In the genomic region with DNA sequence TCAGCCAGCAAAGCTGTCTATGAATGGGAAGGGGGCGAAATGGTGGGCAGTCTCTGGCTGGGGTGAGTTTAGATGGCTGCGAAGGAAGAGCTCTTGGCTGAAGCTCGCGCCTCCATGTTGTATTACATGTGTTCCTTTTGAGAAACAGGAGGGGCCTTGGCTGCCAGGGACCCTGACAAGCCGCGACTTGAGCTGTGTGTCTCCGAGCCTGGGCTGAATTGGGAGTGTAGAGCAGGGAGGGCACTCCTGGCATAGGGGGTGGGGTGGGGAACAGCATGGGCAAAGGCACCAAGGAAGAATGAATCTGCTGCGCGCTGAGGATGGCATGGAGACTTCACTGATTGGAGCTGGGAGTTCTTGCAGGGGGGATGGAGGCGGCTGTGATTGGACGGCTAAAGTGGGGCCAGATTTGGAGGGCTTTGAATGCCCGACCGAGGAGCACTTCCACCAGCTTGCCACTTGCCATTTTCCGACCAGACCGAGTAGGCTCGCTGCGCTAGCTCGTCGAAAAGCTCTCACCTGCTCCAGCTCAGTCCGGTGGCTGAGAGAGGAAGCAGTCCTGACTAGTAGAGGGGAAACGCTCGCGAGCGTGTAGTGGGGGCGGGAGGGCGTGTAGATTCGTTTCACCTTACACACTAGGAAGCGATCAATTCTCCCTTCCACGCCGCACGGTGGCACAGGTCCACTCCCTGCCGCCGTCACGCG, we compare ENCODE assay signal across 8 mouse cellular contexts. TPM values are rescaled to one million over a fixed set of nuclear protein-coding genes. Genes with fewer than 3 reads are reported as not detected.
DNase-seq lines count a peak whose midpoint lies in the region; ATAC-seq lines count a peak whose summit lies in the region.

No protein-coding gene starts in this region.

- peak; percentile 87 for DNase-seq in adrenal gland, postnatal 10 days
- DNase-seq in embryonic facial prominence, embryonic 10.5 days (ENCODE audit: low spot score): peak; percentile 93
- DNase-seq in gonadal fat pad, adult 2 months (ENCODE audit: low read depth): peak; percentile 52
- peak; percentile 85 for DNase-seq in left cerebral cortex, postnatal 36 days (ENCODE audit: low spot score in 2 of 2)
- peak; percentile 94 for DNase-seq in midbrain, embryonic 10.5 days (ENCODE audit: low spot score)
- peak; percentile 77 to 82 for DNase-seq in right cerebral cortex, postnatal 36 days (ENCODE audit: low spot score in 2 of 2)

- no peaks in the 10 kb centered on the region for H3K27me3 ChIP-seq in embryonic facial prominence, embryonic 10.5 days (replicated peaks; ENCODE audit: low read depth, poor library complexity, severe bottlenecking)
- H3K27me3 ChIP-seq in intestine, embryonic 16.5 days (replicated peaks; ENCODE audit: control insufficient read depth, insufficient read depth, low read length): no peaks in the 10 kb centered on the region
- H3K27me3 ChIP-seq in midbrain, embryonic 10.5 days (ENCODE audit: low read depth, poor library complexity, severe bottlenecking): no peaks in the 10 kb centered on the region

- no peaks in the 10 kb centered on the region for H3K9me3 ChIP-seq in embryonic facial prominence, embryonic 10.5 days
- H3K9me3 ChIP-seq in intestine, embryonic 16.5 days (ENCODE audit: control insufficient read depth, low read length): no peaks in the 10 kb centered on the region
- no peaks in the 10 kb centered on the region for H3K9me3 ChIP-seq in midbrain, embryonic 10.5 days (replicated peaks)

- H3K9ac ChIP-seq in intestine, embryonic 16.5 days (ENCODE audit: low read depth, low read length): peak overlapping the region; percentile 99

- WGBS in embryonic facial prominence, embryonic 10.5 days: under 1% methylated on average over 35 of the region's 35 CpGs
- 1% methylated on average over 35 of the region's 35 CpGs for WGBS in intestine, embryonic 16.5 days
- 2% methylated on average over 35 of the region's 35 CpGs for WGBS in midbrain, embryonic 10.5 days

- H3K36me3 ChIP-seq in embryonic facial prominence, embryonic 10.5 days (replicated peaks): no peaks in the 10 kb centered on the region
- no peaks in the 10 kb centered on the region for H3K36me3 ChIP-seq in intestine, embryonic 16.5 days (ENCODE audit: control insufficient read depth, insufficient read depth, low read length)
- H3K36me3 ChIP-seq in midbrain, embryonic 10.5 days: no peaks in the 10 kb centered on the region

- H3K4me2 ChIP-seq in intestine, embryonic 16.5 days (ENCODE audit: low read depth, low read length): peak overlapping the region; percentile 88

- H3K27ac ChIP-seq in embryonic facial prominence, embryonic 10.5 days (replicated peaks): peak overlapping the region; percentile 94
- peak overlapping the region; percentile 100 for H3K27ac ChIP-seq in intestine, embryonic 16.5 days (ENCODE audit: low read length)
- H3K27ac ChIP-seq in midbrain, embryonic 10.5 days (replicated peaks): peak overlapping the region; percentile 100

- H3K4me3 ChIP-seq in embryonic facial prominence, embryonic 10.5 days: peak overlapping the region; percentile 99
- peak overlapping the region; percentile 97 for H3K4me3 ChIP-seq in intestine, embryonic 16.5 days (ENCODE audit: low read length)
- peak overlapping the region; percentile 95 for H3K4me3 ChIP-seq in midbrain, embryonic 10.5 days

- intact Hi-C loops in left cerebral cortex, postnatal 36 days (cut with DNase I): loop anchor here (2.0 to 5.0 kb wide), 3 partner anchors 39 to 131 kb away; a partner anchor contains a TSS

- H3K4me1 ChIP-seq in embryonic facial prominence, embryonic 10.5 days: peaks cover 36% of the 10 kb centered on the region
- 0 out of 2 replicates have a peak, but pooled peaks cover 6% of the 10 kb centered on the region for H3K4me1 ChIP-seq in intestine, embryonic 16.5 days (ENCODE audit: control insufficient read depth, insufficient read depth, low read length)
- peaks cover 34% of the 10 kb centered on the region for H3K4me1 ChIP-seq in midbrain, embryonic 10.5 days

- ATAC-seq in intestine, embryonic 16.5 days: peak; percentile 84
- no peak for ATAC-seq in erythroid progenitor cell, adult 5-6 weeks (replicated peaks; ENCODE audit: low FRiP score, poor library complexity, severe bottlenecking)

RNA-seq across cellular contexts. Expression of a gene that starts 0.6 kb away (rescaled TPM):
- total RNA-seq in adrenal gland, postnatal 10 days (2021): 10 to 100 TPM; 20.8 to 28.4 TPM
- polyA plus RNA-seq in embryonic facial prominence, embryonic 10.5 days (2016; fragmentation: Nextera tagmentation; extraction: Ambion mirVana): 14.3 and 16.7 TPM in 2 replicates
- 6.5 and 7.4 TPM in 2 replicates for polyA plus RNA-seq in gonadal fat pad, adult 2 months (2012; rRNA removed)
- 6.3 and 6.9 TPM in 2 replicates for polyA plus RNA-seq in intestine, embryonic 16.5 days (2015; fragmentation: Nextera tagmentation; extraction: Ambion mirVana)
- 10 to 100 TPM; 26.9 to 33.9 TPM for total RNA-seq in left cerebral cortex, postnatal 36 days (2021)
- polyA plus RNA-seq in midbrain, embryonic 10.5 days (2016; fragmentation: Nextera tagmentation; extraction: Ambion mirVana): 14.8 and 15.4 TPM in 2 replicates
- total RNA-seq in erythroid progenitor cell, adult 5-6 weeks (2015; ENCODE audit: low replicate concordance): 13.8 and 17.3 TPM in 2 replicates
- 4.5 and 5.4 TPM in 2 replicates for total RNA-seq in erythroid progenitor cell, adult 5-6 weeks (2017; ENCODE audit: low replicate concordance)

RNA-seq across cellular contexts. Expression of a gene that starts 39.4 kb away (rescaled TPM):
- total RNA-seq in adrenal gland, postnatal 10 days (2021): 10 to 100 TPM in 1 of 2 experiments, 1 to 10 TPM in 1; 6.5 to 11.1 TPM
- polyA plus RNA-seq in embryonic facial prominence, embryonic 10.5 days (2016; fragmentation: Nextera tagmentation; extraction: Ambion mirVana): 53.6 and 56.9 TPM in 2 replicates
- polyA plus RNA-seq in gonadal fat pad, adult 2 months (2012; rRNA removed): 3.2 and 4.0 TPM in 2 replicates
- polyA plus RNA-seq in intestine, embryonic 16.5 days (2015; fragmentation: Nextera tagmentation; extraction: Ambion mirVana): 13.3 and 14.1 TPM in 2 replicates
- 10 to 100 TPM in 1 of 2 experiments, 1 to 10 TPM in 1; 9.5 to 14.8 TPM for total RNA-seq in left cerebral cortex, postnatal 36 days (2021)
- 69.6 and 75.0 TPM in 2 replicates for polyA plus RNA-seq in midbrain, embryonic 10.5 days (2016; fragmentation: Nextera tagmentation; extraction: Ambion mirVana)
- total RNA-seq in erythroid progenitor cell, adult 5-6 weeks (2015; ENCODE audit: low replicate concordance): 25.9 and 51.1 TPM in 2 replicates
- 58.1 and 61.0 TPM in 2 replicates for total RNA-seq in erythroid progenitor cell, adult 5-6 weeks (2017; ENCODE audit: low replicate concordance)
